Mouse (Mus musculus): ENCODE data around the gene Kif5a. TPM values are rescaled to one million over a fixed set of nuclear protein-coding genes. Genes with fewer than 3 reads are reported as not detected.
A peak's percentile ranks its signal among the peaks of the same experiment; 100 is the strongest.

The Kif5a gene
- polyA plus RNA-seq, 1 experiment from 2014 or later: 0.76 TPM

DNA sequence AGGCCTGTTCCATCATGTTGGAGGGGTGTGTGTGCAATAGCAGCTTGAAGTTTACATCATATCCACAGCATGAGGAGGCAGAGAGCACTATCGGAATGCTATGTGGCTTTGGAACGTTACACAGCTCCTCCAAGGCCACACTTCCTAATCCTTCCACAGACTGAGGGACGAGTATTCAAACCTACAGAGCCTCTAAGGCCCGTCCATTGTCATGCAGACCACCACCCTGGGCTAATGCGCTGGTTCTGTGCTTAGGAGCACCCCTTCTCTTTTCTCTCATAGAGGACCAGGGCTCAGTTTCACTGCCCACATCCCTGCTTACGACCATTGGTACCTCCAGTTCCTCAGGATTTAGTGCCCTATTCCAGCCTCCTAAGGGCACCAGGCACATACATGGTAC, 37.9 kb downstream of the Kif5a start:
- Histone ChIP-seq H3K9ac (replicated peaks; ENCODE audit: low read length) (no peak overlapping the region), H3K36me3 (ENCODE audit: insufficient read depth, low read length) (no peaks in the 10 kb centered on the region), H3K4me3 (ENCODE audit: low read length) (no peak overlapping the region), H3K27me3 (ENCODE audit: insufficient read depth, low read length) (no peaks in the 10 kb centered on the region), H3K27ac (ENCODE audit: low read length) (no peak overlapping the region), H3K9me3 (ENCODE audit: low read length) (0 out of 2 replicates have a peak, but pooled peaks cover 4% of the 10 kb centered on the region), H3K4me1 (ENCODE audit: insufficient read depth, low read length) (no peaks in the 10 kb centered on the region; the same call in 1 of the 2 replicates), H3K4me2 (replicated peaks; ENCODE audit: low read depth, low read length) (no peak overlapping the region)
- 47% methylated on average over 6 of the region's 6 CpGs for WGBS
- no peak for ATAC-seq (ENCODE audit: low FRiP score, low TSS enrichment)

DNA sequence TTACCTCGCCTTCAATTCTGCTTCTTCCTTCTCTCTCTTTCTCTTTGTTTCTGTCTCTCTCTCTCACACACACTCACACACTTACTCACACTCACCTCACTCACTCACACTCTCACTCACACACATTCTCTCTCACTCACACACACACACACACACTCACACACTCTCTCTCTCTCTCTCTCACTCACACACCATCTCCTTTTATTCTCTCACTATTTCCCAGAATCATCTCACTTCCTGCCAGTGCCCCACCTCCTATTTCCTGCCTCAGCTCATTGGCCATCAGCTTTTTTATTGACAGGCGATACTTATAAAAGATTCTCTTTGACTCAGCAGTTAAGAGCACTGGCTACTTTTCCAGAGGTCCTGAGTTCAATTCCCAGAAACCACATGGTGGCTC, 44.8 kb downstream of the Kif5a start:
- H3K9me3 ChIP-seq (ENCODE audit: low read length): 0 out of 2 replicates have a peak, but pooled peaks cover 4% of the 10 kb centered on the region
- no peak overlapping the region for H3K27ac ChIP-seq (ENCODE audit: low read length)
- H3K4me2 ChIP-seq (replicated peaks; ENCODE audit: low read depth, low read length): no peak overlapping the region
- no peak overlapping the region for H3K4me3 ChIP-seq (ENCODE audit: low read length)
- no peak for ATAC-seq (ENCODE audit: low FRiP score, low TSS enrichment)
- H3K36me3 ChIP-seq (ENCODE audit: insufficient read depth, low read length): no peaks in the 10 kb centered on the region
- no peak overlapping the region for H3K9ac ChIP-seq (replicated peaks; ENCODE audit: low read length)
- 91% methylated on average over 2 of the region's 2 CpGs for WGBS
- H3K27me3 ChIP-seq (ENCODE audit: insufficient read depth, low read length): no peaks in the 10 kb centered on the region
- H3K4me1 ChIP-seq (ENCODE audit: insufficient read depth, low read length): no peaks in the 10 kb centered on the region

DNA sequence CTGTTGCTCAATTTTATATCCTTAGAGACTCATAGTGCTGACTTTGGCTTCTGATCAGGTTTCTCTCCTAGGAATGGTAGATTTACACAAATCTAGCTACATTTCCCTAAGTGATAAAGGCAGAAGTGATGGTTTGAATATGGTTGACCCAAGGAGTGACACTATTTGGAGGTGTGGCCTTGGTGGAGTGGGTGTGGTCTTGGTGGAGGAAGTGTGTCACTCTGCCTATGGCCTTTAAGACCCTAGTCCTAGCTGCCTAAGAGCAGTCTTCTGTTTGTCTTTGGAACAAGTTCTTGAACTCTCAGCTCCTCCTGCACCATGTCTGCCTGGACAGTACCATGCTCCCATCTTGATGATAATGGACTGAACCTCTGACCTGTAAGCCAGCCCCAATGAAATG, 46.0 kb downstream of the Kif5a start:
- no peak for ATAC-seq (ENCODE audit: low FRiP score, low TSS enrichment)

DNA sequence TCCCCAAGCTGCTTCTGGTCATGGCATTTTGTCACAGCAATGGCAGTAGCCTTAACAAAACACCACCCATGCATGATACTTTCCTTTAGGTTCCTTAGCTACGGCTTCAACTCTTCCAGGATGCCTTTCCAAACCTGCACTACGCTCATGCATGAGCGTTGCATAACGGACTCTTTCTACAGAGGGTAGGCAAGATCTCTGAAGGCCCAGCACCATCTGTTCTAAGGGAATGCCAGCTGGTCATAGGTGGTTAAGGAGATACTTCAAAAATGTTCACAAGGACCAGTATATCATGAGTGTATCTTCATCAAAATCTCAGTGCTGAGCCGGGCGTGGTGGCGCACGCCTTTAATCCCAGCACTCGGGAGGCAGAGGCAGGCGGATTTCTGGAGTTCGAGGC, 46.7 kb downstream of the Kif5a start:
- H3K4me2 ChIP-seq (replicated peaks; ENCODE audit: low read depth, low read length): no peak overlapping the region
- ATAC-seq (ENCODE audit: low FRiP score, low TSS enrichment): no peak
- 95% methylated on average over 11 of the region's 11 CpGs for WGBS
- 0 out of 2 replicates have a peak, but pooled peaks cover 4% of the 10 kb centered on the region for H3K9me3 ChIP-seq (ENCODE audit: low read length)
- H3K36me3 ChIP-seq (ENCODE audit: insufficient read depth, low read length): no peaks in the 10 kb centered on the region
- no peak overlapping the region for H3K4me3 ChIP-seq (ENCODE audit: low read length)
- H3K9ac ChIP-seq (replicated peaks; ENCODE audit: low read length): no peak overlapping the region
- H3K4me1 ChIP-seq (ENCODE audit: insufficient read depth, low read length): no peaks in the 10 kb centered on the region
- H3K27ac ChIP-seq (ENCODE audit: low read length): no peak overlapping the region
- no peaks in the 10 kb centered on the region for H3K27me3 ChIP-seq (ENCODE audit: insufficient read depth, low read length)

More for the DNA sequence above, 46.0 kb downstream of the Kif5a start:
- no peaks in the 10 kb centered on the region for H3K36me3 ChIP-seq (ENCODE audit: insufficient read depth, low read length)
- H3K9ac ChIP-seq (replicated peaks; ENCODE audit: low read length): no peak overlapping the region
- 0 out of 2 replicates have a peak, but pooled peaks cover 4% of the 10 kb centered on the region for H3K9me3 ChIP-seq (ENCODE audit: low read length)
- H3K27me3 ChIP-seq (ENCODE audit: insufficient read depth, low read length): no peaks in the 10 kb centered on the region
- no peak overlapping the region for H3K4me3 ChIP-seq (ENCODE audit: low read length)
- H3K4me2 ChIP-seq (replicated peaks; ENCODE audit: low read depth, low read length): no peak overlapping the region
- no peaks in the 10 kb centered on the region for H3K4me1 ChIP-seq (ENCODE audit: insufficient read depth, low read length)
- no peak overlapping the region for H3K27ac ChIP-seq (ENCODE audit: low read length)

- no peak overlapping the region for H3K27ac ChIP-seq (ENCODE audit: low read length)
- no peaks in the 10 kb centered on the region for H3K27me3 ChIP-seq (ENCODE audit: insufficient read depth, low read length)
- 40% methylated on average over 1 of the region's 1 CpGs for WGBS
- H3K4me1 ChIP-seq (ENCODE audit: insufficient read depth, low read length): peaks cover 12% of the 10 kb centered on the region
- no peak for ATAC-seq (ENCODE audit: low FRiP score, low TSS enrichment)
- H3K4me2 ChIP-seq (replicated peaks; ENCODE audit: low read depth, low read length): no peak overlapping the region
- no peaks in the 10 kb centered on the region for H3K9me3 ChIP-seq (ENCODE audit: low read length)
- no peaks in the 10 kb centered on the region for H3K36me3 ChIP-seq (ENCODE audit: insufficient read depth, low read length)
- H3K9ac ChIP-seq (replicated peaks; ENCODE audit: low read length): no peak overlapping the region
- no peak overlapping the region for H3K4me3 ChIP-seq (ENCODE audit: low read length)
These were observed 48.7 kb downstream of the Kif5a start for GRCm38 (mm10) chr10:127214422-127214803.

DNA sequence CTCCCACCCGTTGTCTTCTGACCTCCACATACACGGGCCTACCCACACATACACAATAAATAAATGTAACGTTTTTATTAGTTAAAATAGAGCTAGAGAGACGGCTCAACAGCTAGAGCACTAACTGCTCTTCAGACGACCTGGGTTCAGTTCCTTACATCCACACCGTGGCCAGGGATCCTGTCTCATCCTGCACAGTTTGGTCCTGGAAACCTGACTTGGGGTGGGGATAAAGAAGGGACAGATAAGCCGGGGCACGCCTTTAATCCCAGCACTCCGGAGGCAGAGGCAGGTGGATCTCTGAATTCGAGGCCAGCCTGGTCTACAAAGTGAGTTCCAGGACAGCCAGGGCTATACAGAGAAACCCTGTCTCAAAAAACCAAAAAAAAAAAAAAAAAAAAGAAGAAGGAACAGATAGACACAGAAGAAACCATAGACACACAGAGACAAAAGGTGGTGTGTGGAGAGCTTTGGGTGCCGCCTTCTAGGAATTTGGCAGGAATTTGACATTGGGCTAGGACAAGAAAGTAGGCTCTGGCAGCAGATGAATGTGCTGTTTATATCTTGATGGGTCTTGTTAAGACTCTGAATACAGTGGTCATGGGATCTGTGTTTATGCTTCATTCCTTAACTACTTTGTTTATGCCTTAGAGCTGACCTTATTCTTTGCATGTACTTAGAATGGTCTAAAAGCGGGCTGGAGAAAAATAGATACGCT, 49.3 kb downstream of the Kif5a start:
- H3K4me2 ChIP-seq (replicated peaks; ENCODE audit: low read depth, low read length): no peak overlapping the region
- no peak overlapping the region for H3K27ac ChIP-seq (ENCODE audit: low read length)
- H3K4me3 ChIP-seq (ENCODE audit: low read length): no peak overlapping the region
- no peak for ATAC-seq (ENCODE audit: low FRiP score, low TSS enrichment)
- no peaks in the 10 kb centered on the region for H3K36me3 ChIP-seq (ENCODE audit: insufficient read depth, low read length)
- no peak overlapping the region for H3K9ac ChIP-seq (replicated peaks; ENCODE audit: low read length)
- no peaks in the 10 kb centered on the region for H3K9me3 ChIP-seq (ENCODE audit: low read length)
- no peaks in the 10 kb centered on the region for H3K27me3 ChIP-seq (ENCODE audit: insufficient read depth, low read length)
- WGBS: 71% methylated on average over 13 of the region's 13 CpGs
- H3K4me1 ChIP-seq (ENCODE audit: insufficient read depth, low read length): peaks cover 12% of the 10 kb centered on the region

- no peaks in the 10 kb centered on the region for H3K27me3 ChIP-seq (ENCODE audit: insufficient read depth, low read length)
- peaks cover 5% of the 10 kb centered on the region for H3K36me3 ChIP-seq (ENCODE audit: insufficient read depth, low read length)
- no peak overlapping the region for H3K4me3 ChIP-seq (ENCODE audit: low read length)
- no peak overlapping the region for H3K9ac ChIP-seq (replicated peaks; ENCODE audit: low read length)
- H3K4me2 ChIP-seq (replicated peaks; ENCODE audit: low read depth, low read length): no peak overlapping the region
- WGBS: 83% methylated on average over 8 of the region's 8 CpGs
- no peak overlapping the region for H3K27ac ChIP-seq (ENCODE audit: low read length)
- peaks cover 12% of the 10 kb centered on the region for H3K4me1 ChIP-seq (ENCODE audit: insufficient read depth, low read length)
- H3K9me3 ChIP-seq (ENCODE audit: low read length): no peaks in the 10 kb centered on the region
- no peak for ATAC-seq (ENCODE audit: low FRiP score, low TSS enrichment)
These were observed 49.9 kb downstream of the Kif5a start for GRCm38 (mm10) chr10:127213272-127213671.

DNA sequence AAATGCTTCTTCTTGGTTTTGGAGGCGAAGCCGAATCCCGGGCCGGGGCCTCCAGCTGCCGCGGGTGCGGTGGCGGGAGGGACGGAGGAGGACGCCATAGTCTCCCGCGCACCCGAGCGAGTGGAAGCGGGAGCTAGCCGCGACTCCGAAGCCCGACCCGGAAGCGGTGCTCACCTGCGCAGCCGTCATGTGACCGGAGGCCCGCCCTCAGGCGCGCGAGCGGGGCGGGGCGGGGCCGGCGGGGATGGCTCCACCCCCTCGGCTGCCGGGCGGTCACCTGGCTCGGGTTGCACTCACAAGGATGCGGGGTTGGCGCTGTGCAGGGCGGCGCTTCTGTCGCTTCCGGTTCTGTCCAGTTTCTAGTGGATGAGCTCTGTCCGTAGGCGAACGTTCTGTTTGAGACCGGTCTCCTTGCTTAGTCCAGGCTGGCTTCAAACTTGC, 51.7 kb downstream of the Kif5a start, which contains the start of gene Pip4k2c:
TSS of gene Pip4k2c (minus strand) at position 172 of the 441 bp plus-strand sequence.
- ATAC-seq (ENCODE audit: low FRiP score, low TSS enrichment): peak; percentile 97
- peak within 1 kb of the TSS; percentile 87 for H3K4me2 ChIP-seq (replicated peaks; ENCODE audit: low read depth, low read length)
- H3K9me3 ChIP-seq (ENCODE audit: low read length): no peaks in the 10 kb centered on the region
- peaks cover 7% of the 10 kb centered on the region for H3K36me3 ChIP-seq (ENCODE audit: insufficient read depth, low read length)
- H3K27me3 ChIP-seq (ENCODE audit: insufficient read depth, low read length): no peaks in the 10 kb centered on the region
- H3K4me3 ChIP-seq (ENCODE audit: low read length): peak within 1 kb of the TSS; percentile 77
- H3K9ac ChIP-seq (replicated peaks; ENCODE audit: low read length): peak within 1 kb of the TSS; percentile 88
- peaks cover 12% of the 10 kb centered on the region for H3K4me1 ChIP-seq (ENCODE audit: insufficient read depth, low read length)
- WGBS: under 1% methylated on average over 47 of the region's 47 CpGs
- peak within 1 kb of the TSS; percentile 93 for H3K27ac ChIP-seq (ENCODE audit: low read length)

- peak overlapping the region; percentile 77 for H3K4me3 ChIP-seq (ENCODE audit: low read length)
- H3K36me3 ChIP-seq (ENCODE audit: insufficient read depth, low read length): peaks cover 8% of the 10 kb centered on the region
- peak overlapping the region; percentile 93 for H3K27ac ChIP-seq (ENCODE audit: low read length)
- no peaks in the 10 kb centered on the region for H3K9me3 ChIP-seq (ENCODE audit: low read length)
- no peaks in the 10 kb centered on the region for H3K27me3 ChIP-seq (ENCODE audit: insufficient read depth, low read length)
- WGBS: under 1% methylated on average over 24 of the region's 25 CpGs
- peak; percentile 93 for ATAC-seq (ENCODE audit: low FRiP score, low TSS enrichment)
- H3K9ac ChIP-seq (replicated peaks; ENCODE audit: low read length): peak overlapping the region; percentile 88
- H3K4me1 ChIP-seq (ENCODE audit: insufficient read depth, low read length): peaks cover 12% of the 10 kb centered on the region
- peak overlapping the region; percentile 87 for H3K4me2 ChIP-seq (replicated peaks; ENCODE audit: low read depth, low read length)
These were observed 52.2 kb downstream of the Kif5a start for GRCm38 (mm10) chr10:127210961-127211405.

DNA sequence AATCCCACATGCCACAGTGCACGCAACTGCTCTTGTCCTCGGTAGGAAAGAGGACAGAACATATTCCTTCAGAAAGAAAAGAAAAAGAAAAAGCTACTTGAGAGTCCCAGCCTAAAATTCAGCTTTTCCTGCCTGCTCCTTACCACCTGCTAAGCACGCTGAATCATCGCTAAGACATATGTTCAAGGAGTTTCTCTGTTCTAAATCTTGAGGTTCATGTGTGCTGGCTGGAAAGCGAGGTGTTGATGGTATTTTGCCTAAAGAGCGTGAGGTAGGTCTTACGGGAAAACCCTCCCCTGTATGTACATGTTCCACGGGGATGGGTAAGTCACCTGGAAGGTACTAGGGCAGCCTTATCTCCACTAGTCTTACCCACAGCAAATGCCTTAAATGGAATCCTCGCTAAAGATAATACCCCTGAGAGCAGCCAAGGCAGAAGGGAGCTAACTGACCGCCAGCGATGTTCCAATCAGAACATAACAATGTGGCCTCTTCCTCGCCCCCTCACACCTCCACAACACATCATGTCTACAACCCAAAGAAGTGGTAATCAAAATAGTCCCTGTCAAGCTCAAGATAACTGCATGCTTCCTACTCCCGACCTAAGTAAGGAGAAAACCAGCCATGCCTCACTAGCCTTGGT, 53.1 kb downstream of the Kif5a start:
- peak overlapping the region; percentile 77 for H3K4me3 ChIP-seq (ENCODE audit: low read length)
- peak overlapping the region; percentile 93 for H3K27ac ChIP-seq (ENCODE audit: low read length)
- peaks cover 17% of the 10 kb centered on the region for H3K36me3 ChIP-seq (ENCODE audit: insufficient read depth, low read length)
- ATAC-seq (ENCODE audit: low FRiP score, low TSS enrichment): no peak
- H3K4me1 ChIP-seq (ENCODE audit: insufficient read depth, low read length): peaks cover 12% of the 10 kb centered on the region
- H3K9ac ChIP-seq (replicated peaks; ENCODE audit: low read length): peak overlapping the region; percentile 88
- no peaks in the 10 kb centered on the region for H3K9me3 ChIP-seq (ENCODE audit: low read length)
- 80% methylated on average over 13 of the region's 13 CpGs for WGBS
- peak overlapping the region; percentile 87 for H3K4me2 ChIP-seq (replicated peaks; ENCODE audit: low read depth, low read length)
- H3K27me3 ChIP-seq (ENCODE audit: insufficient read depth, low read length): no peaks in the 10 kb centered on the region

Data from kidney, embryonic 16.5 days (tissue).